Mouse (Mus musculus) ES-Bruce4 (cell line): ENCODE measurements at regions not wholly inside any gene's neighbourhood (a gene's known extent, or its start where the extent isn't known, plus 50 kb on each side); places are given as distances from the start of the nearest gene placed in this dataset.

ENCODE experiments used
- H3K27ac ChIP-seq: 2 replicates; pipeline ENCODE4 v1.5.1; 2012; ENCODE audit warnings: low read length, inconsistent platforms; ENCODE audit not compliant: insufficient read depth
- H3K27me3 ChIP-seq: 2 replicates; pipeline ENCODE4 v1.6.1; 2012; ENCODE audit warnings: mild to moderate bottlenecking, low read length, inconsistent platforms; ENCODE audit not compliant: control insufficient read depth, poor library complexity, insufficient read depth, severe bottlenecking
- H3K36me3 ChIP-seq: 2 replicates; pipeline ENCODE4 v1.6.1; 2012; ENCODE audit warnings: inconsistent platforms, mild to moderate bottlenecking, low read length, moderate library complexity; ENCODE audit not compliant: control insufficient read depth, poor library complexity, insufficient read depth, severe bottlenecking
- H3K4me1 ChIP-seq: one replicate; pipeline ENCODE4 v1.8.1; 2011; ENCODE audit warnings: low read length; ENCODE audit not compliant: control insufficient read depth, insufficient read depth
- H3K4me3 ChIP-seq: 2 replicates; pipeline ENCODE4 v1.5.1; 2011; ENCODE audit warnings: low read depth, mild to moderate bottlenecking, low read length
- H3K9ac ChIP-seq: 2 replicates; pipeline ENCODE4 v1.6.1; 2012; ENCODE audit warnings: low read depth, mild to moderate bottlenecking, inconsistent platforms; ENCODE audit not compliant: poor library complexity, severe bottlenecking
- H3K9me3 ChIP-seq: replicated peaks from 2 replicates; pipeline ENCODE4 v1.6.1; 2012; ENCODE audit warnings: mild to moderate bottlenecking, low read length, inconsistent platforms; ENCODE audit not compliant: control insufficient read depth, poor library complexity, insufficient read depth, severe bottlenecking
- CTCF ChIP-seq: IDR thresholded peaks from one replicate; pipeline ENCODE4 v1.8.1; 2011; ENCODE audit warnings: low read depth, low read length
- EP300 ChIP-seq: IDR thresholded peaks from 2 replicates; pipeline ENCODE4 v1.6.1; 2011; ENCODE audit warnings: low read depth, low read length; ENCODE audit not compliant: insufficient read depth
- POLR2A ChIP-seq: IDR thresholded peaks from one replicate; pipeline ENCODE4 v1.8.1; 2011; ENCODE audit warnings: low read length; ENCODE audit not compliant: insufficient read depth

- no peaks in the 10 kb centered on the region for H3K27me3 ChIP-seq
Observed at GRCm38 (mm10) chr13:6000559-6001217, 139.4 kb downstream of the Klf6 start.

GRCm38 (mm10) chr13:6001218-6001564, 139.9 kb downstream of the Klf6 start:
- TF ChIP-seq EP300 (no peak), CTCF (no peak), POLR2A (no peak)
- Histone ChIP-seq H3K4me3 (no peak overlapping the region), H3K9ac (no peak overlapping the region), H3K27ac (no peak overlapping the region), H3K27me3 (no peaks in the 10 kb centered on the region), H3K4me1 (no peaks in the 10 kb centered on the region), H3K36me3 (no peaks in the 10 kb centered on the region), H3K9me3 (no peaks in the 10 kb centered on the region)

More at GRCm38 (mm10) chr13:6000559-6001217, 139.4 kb downstream of the Klf6 start:
- TF ChIP-seq EP300 (no peak), CTCF (no peak), POLR2A (no peak)
- H3K4me3 ChIP-seq: no peak overlapping the region
- H3K27ac ChIP-seq: no peak overlapping the region
- no peaks in the 10 kb centered on the region for H3K36me3 ChIP-seq
- no peaks in the 10 kb centered on the region for H3K9me3 ChIP-seq
- H3K9ac ChIP-seq: no peak overlapping the region
- no peaks in the 10 kb centered on the region for H3K4me1 ChIP-seq

- no peak for TF ChIP-seq POLR2A
- no peak for TF ChIP-seq EP300
- TF ChIP-seq CTCF: no peak
- H3K36me3 ChIP-seq: no peaks in the 10 kb centered on the region
- no peak overlapping the region for H3K4me3 ChIP-seq
- no peaks in the 10 kb centered on the region for H3K27me3 ChIP-seq
- no peak overlapping the region for H3K9ac ChIP-seq
- H3K4me1 ChIP-seq: no peaks in the 10 kb centered on the region
- H3K9me3 ChIP-seq: no peaks in the 10 kb centered on the region
- no peak overlapping the region for H3K27ac ChIP-seq
Observed at GRCm38 (mm10) chr13:6005901-6006300, 144.6 kb downstream of the Klf6 start.

- Histone ChIP-seq H3K4me3 (no peak overlapping the region), H3K27ac (no peak overlapping the region), H3K36me3 (no peaks in the 10 kb centered on the region), H3K9ac (no peak overlapping the region), H3K27me3 (no peaks in the 10 kb centered on the region), H3K4me1 (no peaks in the 10 kb centered on the region), H3K9me3 (no peaks in the 10 kb centered on the region)
- TF ChIP-seq POLR2A: no peak
- TF ChIP-seq CTCF: no peak
- TF ChIP-seq EP300: no peak
Observed at GRCm38 (mm10) chr13:6009671-6010070, 148.4 kb downstream of the Klf6 start.

- Histone ChIP-seq H3K9ac (no peak overlapping the region), H3K27ac (no peak overlapping the region), H3K4me3 (no peak overlapping the region), H3K4me1 (no peaks in the 10 kb centered on the region), H3K36me3 (no peaks in the 10 kb centered on the region), H3K27me3 (no peaks in the 10 kb centered on the region), H3K9me3 (no peaks in the 10 kb centered on the region)
- TF ChIP-seq EP300: no peak
- TF ChIP-seq CTCF: no peak
- TF ChIP-seq POLR2A: no peak
Observed at GRCm38 (mm10) chr13:6027207-6027606, 165.9 kb downstream of the Klf6 start.

- Histone ChIP-seq H3K9ac (no peak overlapping the region), H3K27ac (no peak overlapping the region), H3K9me3 (no peaks in the 10 kb centered on the region), H3K4me1 (no peaks in the 10 kb centered on the region), H3K4me3 (no peak overlapping the region), H3K27me3 (no peaks in the 10 kb centered on the region), H3K36me3 (no peaks in the 10 kb centered on the region)
- no peak for TF ChIP-seq EP300
- no peak for TF ChIP-seq POLR2A
- no peak for TF ChIP-seq CTCF
Observed at GRCm38 (mm10) chr13:6028878-6029277, 167.6 kb downstream of the Klf6 start.
